27 mouse cellular contexts compared by ENCODE assay signal in genomic region chr7:135002891-135003290, GRCm38 (mm10).
DNase-seq lines count a peak whose midpoint lies in the region; ATAC-seq lines count a peak whose summit lies in the region.
"Had no signal": no experiment of that assay in that cellular context is flagged by ENCODE, and none has a peak within 500 bp of the region (broad histone marks: within the 10 kb centered on the region; RNA-seq: fewer than 3 reads in every experiment).

No protein-coding gene starts in this region.

- WGBS in limb, embryonic 12.5 days, result 20% methylated on average over 9 of the region's 9 CpGs

- H3K9me3 ChIP-seq in limb, embryonic 12.5 days, result no peaks in the 10 kb centered on the region
- H3K9me3 ChIP-seq: forebrain, embryonic 12.5 days; hindbrain, embryonic 12.5 days; limb, embryonic 15.5 days; liver, embryonic 13.5 days had no signal

- no peak overlapping the region for H3K9ac ChIP-seq in limb, embryonic 12.5 days (replicated peaks)
- H3K9ac ChIP-seq: forebrain, embryonic 12.5 days; hindbrain, embryonic 12.5 days; limb, embryonic 15.5 days; liver, embryonic 13.5 days had no signal

- H3K4me3 ChIP-seq in limb, embryonic 12.5 days (replicated peaks), result no peak overlapping the region
- H3K4me3 ChIP-seq: erythroblast, embryonic 14.5 days; forebrain, embryonic 12.5 days; gastrocnemius, adult 2 months; hindbrain, embryonic 12.5 days; limb, embryonic 15.5 days; liver, embryonic 13.5 days had no signal

- no peak for ATAC-seq in CD4-positive, CD25-positive, alpha-beta regulatory T cell, adult 4 months
- ATAC-seq in limb, embryonic 12.5 days (ENCODE audit: insufficient number of reproducible peaks, insufficient read depth, low FRiP score, low TSS enrichment, low read depth), result peak; percentile 47; the same call in 1 of the 2 replicates
- ATAC-seq: hindbrain, postnatal 0 days; intestine, postnatal 0 days; lung, postnatal 0 days; Patski had no signal

- peaks cover 23% of the 10 kb centered on the region for H3K36me3 ChIP-seq in limb, embryonic 12.5 days
- H3K36me3 ChIP-seq: forebrain, embryonic 12.5 days; hindbrain, embryonic 12.5 days had no signal

- peaks cover 33% of the 10 kb centered on the region for H3K4me1 ChIP-seq in limb, embryonic 12.5 days (replicated peaks)
- H3K4me1 ChIP-seq: forebrain, embryonic 12.5 days; hindbrain, embryonic 12.5 days; liver, embryonic 13.5 days had no signal

- DNase-seq in CD4-positive, CD25-positive, alpha-beta regulatory T cell, adult 2 months (ENCODE audit: low read depth, low spot score), result peak; percentile 18
- DNase-seq in adrenal gland, adult 2 months, result peak; percentile 81
- peak; percentile 57 to 82 for DNase-seq in adrenal gland, postnatal 36 days
- DNase-seq in kidney, adult 9 months, result no peak
- no peak for DNase-seq in frontal cortex, postnatal 36 days (ENCODE audit: low spot score in 2 of 2)
- DNase-seq: cerebellum, adult 2 months; cerebellum, postnatal 14 days; gastrocnemius, adult 2 months; heart, postnatal 14 days; kidney, postnatal 25 days; liver, embryonic 13.5 days; lung, adult 18-20 months; midbrain, embryonic 14.5 days; right cerebral cortex, adult 18-20 months; spleen, adult 18-20 months; thymus, postnatal 14 days had no signal

- H3K27ac ChIP-seq in limb, embryonic 12.5 days, result no peak overlapping the region
- H3K27ac ChIP-seq: forebrain, embryonic 12.5 days; gastrocnemius, adult 2 months; hindbrain, embryonic 12.5 days; hindbrain, postnatal 0 days; limb, embryonic 15.5 days; liver, embryonic 13.5 days; macrophage had no signal

- no peaks in the 10 kb centered on the region for H3K27me3 ChIP-seq in limb, embryonic 12.5 days
- H3K27me3 ChIP-seq: forebrain, embryonic 12.5 days; hindbrain, embryonic 12.5 days; limb, embryonic 15.5 days; liver, embryonic 13.5 days; Patski had no signal

- no peak overlapping the region for H3K4me2 ChIP-seq in limb, embryonic 12.5 days
- H3K4me2 ChIP-seq: forebrain, embryonic 12.5 days; hindbrain, embryonic 12.5 days; limb, embryonic 15.5 days; liver, embryonic 13.5 days had no signal

Comparison
In these comparisons a context has a peak if more than half of its experiments do, and no peak if none do; other contexts are left out.
1. DNase-seq: peak in CD4-positive, CD25-positive, alpha-beta regulatory T cell, adult 2 months (single experiment), adrenal gland, adult 2 months (single experiment) and adrenal gland, postnatal 36 days (2 of 2); none in kidney, adult 9 months (single experiment) and frontal cortex, postnatal 36 days (0 of 2).